Mouse (Mus musculus) MEL (cell line): Measurements from ENCODE around the gene Cnep1r1. TPM values are rescaled to one million over a fixed set of nuclear protein-coding genes. Genes with fewer than 3 reads are reported as not detected.

ENCODE experiments used
- DNase-seq: peaks from one replicate; pipeline ENCODE4 v3.0.0; 2011; ENCODE audit warnings: low read depth, low spot score
- H3K27ac ChIP-seq: 2 replicates; pipeline ENCODE4 v1.5.1; 2012; ENCODE audit warnings: low read depth, mild to moderate bottlenecking, control low read depth, low read length, moderate library complexity; ENCODE audit not compliant: control insufficient read depth
- H3K27me3 ChIP-seq, 2 experiments: fragments of 150-350 bp in 1 of 2; sonication (generic) in 1 of 2; 2 replicates each; pipeline ENCODE4 v1.6.1; 2012; ENCODE audit warnings: low read length in 2 of 2, mild to moderate bottlenecking in 2 of 2, improper control_type of control experiment in 1 of 2, moderate library complexity in 1 of 2; ENCODE audit not compliant: insufficient read depth in 2 of 2, control insufficient read depth in 1 of 2
- H3K36me3 ChIP-seq, 2 experiments: 2 replicates each; pipeline ENCODE4 v1.6.1; 2012 to 2014; ENCODE audit warnings: low read length in 2 of 2, improper control_type of control experiment in 1 of 2, inconsistent platforms in 1 of 2, mild to moderate bottlenecking in 1 of 2; ENCODE audit not compliant: insufficient read depth in 2 of 2, control insufficient read depth in 1 of 2
- H3K4me1 ChIP-seq, 2 experiments: fragments of 150-350 bp in 1 of 2; sonication (generic) in 1 of 2; 2 replicates each; pipeline ENCODE4 v1.6.1; 2012; ENCODE audit warnings: low read length in 2 of 2, improper control_type of control experiment in 1 of 2, mild to moderate bottlenecking in 1 of 2; ENCODE audit not compliant: insufficient read depth in 2 of 2, control insufficient read depth in 1 of 2
- H3K4me3 ChIP-seq, 2 experiments: fragments of 150-350 bp in 1 of 2; sonication (generic) in 1 of 2; 2 replicates each; pipeline ENCODE4 v1.5.1; 2012; ENCODE audit warnings: low read depth in 2 of 2, low read length in 2 of 2, mild to moderate bottlenecking in 2 of 2, moderate library complexity in 2 of 2, control low read depth in 1 of 2, improper control_type of control experiment in 1 of 2; ENCODE audit not compliant: control insufficient read depth in 1 of 2, insufficient read depth in 1 of 2
- H3K79me2 ChIP-seq: 2 replicates; pipeline ENCODE4 v1.6.1; 2012; ENCODE audit warnings: mild to moderate bottlenecking, low read length, moderate library complexity; ENCODE audit not compliant: control insufficient read depth, poor library complexity, insufficient read depth
- H3K9ac ChIP-seq: 2 replicates; pipeline ENCODE4 v1.6.1; 2012; ENCODE audit warnings: low read depth, mild to moderate bottlenecking, control low read depth, low read length, moderate library complexity; ENCODE audit not compliant: control insufficient read depth, poor library complexity, severe bottlenecking
- H3K9me3 ChIP-seq: fragments of 150-350 bp; sonication (generic); replicated peaks from 2 replicates; pipeline ENCODE4 v1.6.1; 2012; ENCODE audit warnings: mild to moderate bottlenecking, low read length, improper control_type of control experiment, moderate library complexity; ENCODE audit not compliant: insufficient read depth
- BHLHE40 ChIP-seq: IDR thresholded peaks from 2 replicates; pipeline ENCODE4 v1.6.1; 2012; ENCODE audit warnings: low read depth, mild to moderate bottlenecking, inconsistent platforms, low read length, improper control_type of control experiment, borderline replicate concordance
- CHD1 ChIP-seq: IDR thresholded peaks from 2 replicates; pipeline ENCODE4 v1.6.1; 2012; ENCODE audit warnings: low read depth, mild to moderate bottlenecking, inconsistent platforms, low read length, improper control_type of control experiment
- CTCF ChIP-seq, 3 experiments: IDR thresholded peaks in 2 of 3; conservative IDR thresholded peaks in 1 of 3; 2 replicates each; pipeline ENCODE4 v1.5.1; 2011 to 2012; ENCODE audit warnings: low read length in 3 of 3, low read depth in 2 of 3, mild to moderate bottlenecking in 2 of 3, improper control_type of control experiment in 1 of 3, inconsistent platforms in 1 of 3, mixed read lengths in 1 of 3, moderate library complexity in 1 of 3; ENCODE audit not compliant: control insufficient read depth in 1 of 3, insufficient read depth in 1 of 3, poor library complexity in 1 of 3, severe bottlenecking in 1 of 3
- E2F4 ChIP-seq: IDR thresholded peaks from 2 replicates; pipeline ENCODE4 v1.6.1; 2011; ENCODE audit warnings: low read depth, low read length, improper control_type of control experiment, borderline replicate concordance
- EP300 ChIP-seq, 2 experiments: IDR thresholded peaks; 2 replicates each; pipeline ENCODE4 v1.6.1; 2011; ENCODE audit warnings: improper control_type of control experiment in 2 of 2, low read length in 2 of 2, low read depth in 1 of 2, mild to moderate bottlenecking in 1 of 2
- ETS1 ChIP-seq: IDR thresholded peaks from 2 replicates; pipeline ENCODE4 v1.6.1; 2012; ENCODE audit warnings: low read depth, mild to moderate bottlenecking, inconsistent platforms, low read length, improper control_type of control experiment, moderate library complexity
- GATA1 ChIP-seq: IDR thresholded peaks from 2 replicates; pipeline ENCODE4 v1.6.1; 2011; ENCODE audit warnings: low read depth, low read length, improper control_type of control experiment
- JUND ChIP-seq: IDR thresholded peaks from 2 replicates; pipeline ENCODE4 v1.6.1; 2011; ENCODE audit warnings: low read depth, mild to moderate bottlenecking, improper control_type of control experiment, low read length
- MAFK ChIP-seq: IDR thresholded peaks from 2 replicates; pipeline ENCODE4 v1.6.1; 2011; ENCODE audit warnings: low read depth, mild to moderate bottlenecking, low read length, improper control_type of control experiment, borderline replicate concordance
- MAX ChIP-seq: IDR thresholded peaks from 2 replicates; pipeline ENCODE4 v1.6.1; 2011; ENCODE audit warnings: low read length, improper control_type of control experiment
- MAZ ChIP-seq: IDR thresholded peaks from 2 replicates; pipeline ENCODE4 v1.6.1; 2012; ENCODE audit warnings: low read depth, mild to moderate bottlenecking, inconsistent platforms, low read length, improper control_type of control experiment
- MEF2A ChIP-seq: IDR thresholded peaks from 2 replicates; pipeline ENCODE4 v1.6.1; 2014; ENCODE audit warnings: low read depth, mild to moderate bottlenecking, inconsistent platforms, low read length, improper control_type of control experiment; ENCODE audit not compliant: poor library complexity, insufficient replicate concordance, severe bottlenecking; ENCODE audit errors: extremely low read depth
- MXI1 ChIP-seq: IDR thresholded peaks from 2 replicates; pipeline ENCODE4 v1.6.1; 2011; ENCODE audit warnings: mild to moderate bottlenecking, low read depth, low read length, improper control_type of control experiment
- MYB ChIP-seq: IDR thresholded peaks from 2 replicates; pipeline ENCODE4 v1.6.1; 2011; ENCODE audit warnings: mild to moderate bottlenecking, low read depth, low read length, improper control_type of control experiment
- MYC ChIP-seq: IDR thresholded peaks from 2 replicates; pipeline ENCODE4 v1.6.1; 2011; ENCODE audit warnings: low read depth, mild to moderate bottlenecking, low read length, improper control_type of control experiment, moderate library complexity
- NRF1 ChIP-seq: IDR thresholded peaks from 2 replicates; pipeline ENCODE4 v1.6.1; 2014; ENCODE audit warnings: low read depth, mild to moderate bottlenecking, inconsistent platforms, low read length, improper control_type of control experiment, moderate library complexity; ENCODE audit not compliant: poor library complexity, insufficient read depth, severe bottlenecking
- POLR2A ChIP-seq, 2 experiments: IDR thresholded peaks; 2 replicates each; pipeline ENCODE4 v1.6.1; 2011 to 2012; ENCODE audit warnings: low read length in 2 of 2, mild to moderate bottlenecking in 2 of 2, control low read depth in 1 of 2, improper control_type of control experiment in 1 of 2, low read depth in 1 of 2, moderate library complexity in 1 of 2; ENCODE audit not compliant: control insufficient read depth in 1 of 2, insufficient read depth in 1 of 2, poor library complexity in 1 of 2
- RAD21 ChIP-seq: IDR thresholded peaks from 2 replicates; pipeline ENCODE4 v1.6.1; 2011; ENCODE audit warnings: mild to moderate bottlenecking, low read depth, low read length, improper control_type of control experiment
- SIN3A ChIP-seq: IDR thresholded peaks from 2 replicates; pipeline ENCODE4 v1.6.1; 2012; ENCODE audit warnings: low read length, improper control_type of control experiment, inconsistent platforms
- SMC3 ChIP-seq: IDR thresholded peaks from 2 replicates; pipeline ENCODE4 v1.6.1; 2011; ENCODE audit warnings: low read depth, low read length, improper control_type of control experiment
- TAL1 ChIP-seq: IDR thresholded peaks from 2 replicates; pipeline ENCODE4 v1.6.1; 2012; ENCODE audit warnings: mild to moderate bottlenecking, inconsistent platforms, low read length, moderate library complexity, mixed read lengths
- TBP ChIP-seq: IDR thresholded peaks from 2 replicates; pipeline ENCODE4 v1.8.0; 2011; ENCODE audit warnings: low read depth, low read length, improper control_type of control experiment
- TCF12 ChIP-seq: IDR thresholded peaks from 2 replicates; pipeline ENCODE4 v1.6.1; 2014; ENCODE audit warnings: low read depth, mild to moderate bottlenecking, inconsistent platforms, low read length, improper control_type of control experiment, moderate library complexity
- USF1 ChIP-seq: IDR thresholded peaks from 2 replicates; pipeline ENCODE4 v1.6.1; 2014; ENCODE audit warnings: low read depth, mild to moderate bottlenecking, inconsistent platforms, low read length, improper control_type of control experiment, moderate library complexity
- ZC3H11A ChIP-seq: IDR thresholded peaks from 2 replicates; pipeline ENCODE4 v1.6.1; 2012; ENCODE audit warnings: low read depth, mild to moderate bottlenecking, inconsistent platforms, low read length, improper control_type of control experiment
- ZMIZ1 ChIP-seq: IDR thresholded peaks from 2 replicates; pipeline ENCODE4 v1.6.1; 2012; ENCODE audit warnings: low read depth, mild to moderate bottlenecking, inconsistent platforms, low read length, improper control_type of control experiment, moderate library complexity
- polyA plus RNA-seq, 2 experiments: library from polyadenylated mRNA; stranded (reverse) in 1 of 2; unstranded in 1 of 2; fragments of >175 nt in 1 of 2; fragments of >200 nt in 1 of 2; gene quantifications; 2 replicates each; pipeline versions ENCODE4 v1.2.1 to v1.2.4; 2012; ENCODE audit warnings: low replicate concordance in 2 of 2, low read depth in 1 of 2; ENCODE audit not compliant: insufficient read length in 2 of 2, insufficient read depth in 1 of 2, missing spikeins in 1 of 2
- total RNA-seq: library from RNA; depleted of rRNA; stranded (reverse); fragments of 300-350 nt; gene quantifications from 2 replicates; pipeline ENCODE4 v1.2.3, GENCODE M21; 2012

Cnep1r1 gene
- total and polyA plus RNA-seq, 3 experiments: 12.1 to 31.2 TPM; not detected in 1

- TF ChIP-seq MAX (no peak), EP300 (IDR thresholded peaks at IDR 0.05; ENCODE audit: low read depth in 1 of 2, low read length in 2 of 2) (no peak), SMC3 (peak; percentile 52), MAZ (no peak), MEF2A (no peak), BHLHE40 (no peak), ZMIZ1 (no peak), POLR2A (IDR thresholded peaks at IDR 0.05; ENCODE audit: control insufficient read depth in 1 of 2, insufficient read depth in 1 of 2, low read depth in 1 of 2, low read length in 2 of 2, poor library complexity in 1 of 2) (no peak), MAFK (no peak), RAD21 (peak; percentile 46), TAL1 (no peak), ETS1 (no peak), USF1 (no peak), CHD1 (no peak), TCF12 (no peak), CTCF (IDR thresholded peaks at IDR 0.05 in 2 of 3, conservative IDR thresholded peaks at IDR 0.05 in 1 of 3; ENCODE audit: control insufficient read depth in 1 of 3, insufficient read depth in 1 of 3, low read depth in 2 of 3, low read length in 3 of 3, poor library complexity in 1 of 3, severe bottlenecking in 1 of 3) (peak; percentile 73 to 87 (median 82)), MYC (no peak), ZC3H11A (peak; percentile 27; the same call in 1 of the 2 replicates), MYB (no peak)
- Histone ChIP-seq H3K36me3 (peaks cover 0 to 30% of the 10 kb centered on the region in 2 experiments; a peak in 2 of 4 replicates), H3K27me3 (no peaks in the 10 kb centered on the region), H3K27ac (no peak overlapping the region), H3K9me3 (no peaks in the 10 kb centered on the region), H3K9ac (no peak overlapping the region), H3K79me2 (no peaks in the 10 kb centered on the region), H3K4me1 (no peaks in the 10 kb centered on the region), H3K4me3 (no peak overlapping the region)
- DNase-seq: peak; percentile 82
Measured at GRCm38 (mm10) chr8:88161439-88161838, 42.9 kb downstream of the Cnep1r1 start.

- Histone ChIP-seq H3K36me3 (no peaks in the 10 kb centered on the region; a peak in 1 of 4 replicates), H3K9ac (no peak overlapping the region), H3K9me3 (no peaks in the 10 kb centered on the region), H3K79me2 (no peaks in the 10 kb centered on the region), H3K27ac (no peak overlapping the region), H3K4me1 (no peaks in the 10 kb centered on the region), H3K27me3 (no peaks in the 10 kb centered on the region), H3K4me3 (no peak overlapping the region)
- no peak for DNase-seq
- TF ChIP-seq TBP (no peak), ETS1 (no peak), ZC3H11A (no peak), MXI1 (no peak), E2F4 (no peak), JUND (no peak), EP300 (IDR thresholded peaks at IDR 0.05; ENCODE audit: low read depth in 1 of 2, low read length in 2 of 2) (no peak), NRF1 (no peak), GATA1 (no peak), USF1 (no peak), MYC (no peak), MYB (no peak), SIN3A (no peak)
Measured at GRCm38 (mm10) chr8:88175264-88175663, 56.7 kb downstream of the Cnep1r1 start.
